Mouse (Mus musculus): ENCODE results near the gene Togaram2.

Gene Togaram2

DNA sequence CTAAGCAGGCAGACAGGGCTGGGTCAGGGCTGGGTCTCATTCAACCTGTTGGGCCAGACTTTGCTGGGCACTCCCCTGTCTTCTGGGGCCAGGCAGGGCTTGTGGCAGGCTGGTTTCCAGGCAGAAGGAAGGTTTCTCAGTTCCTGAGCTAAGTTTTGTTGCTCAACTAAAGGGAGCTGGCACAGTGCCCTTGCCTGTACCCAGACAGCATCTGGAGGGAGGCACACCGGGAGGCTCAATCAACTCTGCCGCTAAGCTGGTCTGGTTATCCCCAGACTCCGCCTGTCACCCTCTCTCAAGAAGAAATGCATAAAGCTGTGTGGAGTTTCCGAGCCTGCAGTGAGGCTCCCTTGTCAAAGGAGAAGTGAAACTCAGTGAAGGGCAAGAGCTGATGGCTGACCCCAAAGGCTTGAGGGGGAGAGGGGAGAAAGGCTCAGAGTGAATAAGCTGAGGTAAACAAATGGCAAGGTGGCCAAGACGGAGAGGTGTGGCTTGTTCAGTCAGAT, 11.1 kb downstream of the Togaram2 start:
- DNase-seq = peak; percentile 52 to 55

DNA sequence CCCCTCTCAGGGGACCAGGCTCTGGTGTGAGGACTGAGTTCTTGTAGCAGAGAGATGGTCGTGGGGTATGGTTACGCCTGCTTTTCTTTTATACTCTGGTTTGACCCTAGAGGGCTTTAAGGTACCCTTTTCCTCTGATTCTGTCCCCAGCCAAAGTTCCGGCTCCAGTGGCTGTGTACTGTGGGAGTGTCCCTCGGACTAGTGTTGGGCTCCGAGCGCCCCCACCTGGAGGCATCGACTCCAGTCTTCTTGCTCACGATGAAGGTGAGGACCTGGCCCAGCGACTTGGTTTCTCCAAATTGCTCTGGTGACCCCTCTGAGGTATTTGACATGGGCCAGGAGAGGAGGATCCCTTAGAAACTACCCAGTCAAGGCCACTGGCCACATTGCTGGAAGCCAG, 14.4 kb downstream of the Togaram2 start:
- DNase-seq = no peak

DNA sequence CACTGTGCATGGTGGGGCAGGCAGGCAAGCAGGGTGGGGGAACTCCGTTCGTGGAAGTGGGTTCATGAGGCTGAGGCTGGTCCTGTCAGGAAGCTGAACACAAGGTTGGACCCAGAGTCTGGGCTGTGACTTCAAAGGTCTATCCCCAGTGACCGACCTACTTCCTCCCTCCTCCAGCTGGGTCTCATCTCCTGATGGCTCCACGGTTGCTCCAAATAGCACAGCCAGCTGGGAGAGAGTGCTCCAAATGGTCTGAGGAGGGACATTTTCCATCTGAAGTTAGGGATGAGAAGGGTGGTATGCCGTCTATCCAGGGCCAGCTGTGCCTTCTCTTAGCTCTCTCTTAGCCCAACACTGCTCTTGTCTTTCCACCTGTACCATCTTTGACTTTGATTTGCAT, 16.8 kb downstream of the Togaram2 start:
- DNase-seq = no peak

DNA sequence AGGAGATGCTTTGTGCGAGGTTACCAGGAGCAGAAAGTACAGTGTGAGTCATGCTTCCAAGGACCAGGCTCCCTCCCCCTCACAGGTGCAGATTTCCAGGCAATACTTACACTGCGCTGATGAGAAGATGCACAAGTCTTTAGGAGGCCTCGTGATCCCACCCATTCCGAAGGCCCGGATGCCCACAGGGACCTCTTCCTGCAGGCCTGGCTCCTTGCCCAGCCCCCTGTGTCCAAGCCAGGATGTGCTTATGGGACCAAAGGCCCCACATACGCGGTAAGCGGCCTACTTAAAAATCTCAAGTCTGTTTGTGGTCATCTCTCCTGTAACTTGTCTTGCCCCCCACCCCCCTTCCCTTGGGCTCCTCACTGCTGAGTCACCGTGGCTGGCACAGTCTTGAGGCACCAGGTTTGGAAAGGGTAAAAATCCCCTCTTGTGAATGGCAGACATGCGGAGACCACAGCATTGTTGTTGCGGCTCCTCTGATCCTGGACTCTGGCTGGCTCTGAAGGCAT, 18.4 kb downstream of the Togaram2 start:
- no peak for DNase-seq

DNA sequence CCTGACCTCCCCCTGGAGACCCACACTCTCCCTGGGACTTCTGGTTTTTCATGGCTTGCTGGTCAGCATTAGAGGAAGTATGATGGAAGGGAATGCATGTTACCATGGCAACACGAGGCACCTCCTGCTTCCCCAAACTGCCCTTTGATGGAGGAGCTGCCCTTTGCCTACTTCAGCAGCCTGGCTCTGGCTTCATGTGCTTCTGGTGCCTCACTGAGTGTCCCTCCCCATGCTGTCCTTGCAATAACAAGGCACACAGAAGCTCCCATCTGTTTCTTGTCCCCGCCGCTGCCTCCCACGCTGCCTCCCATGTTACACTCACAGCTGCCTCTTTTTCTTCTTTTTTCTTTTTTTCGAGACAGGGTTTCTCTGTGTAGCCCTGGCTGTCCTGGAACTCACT, 20.3 kb downstream of the Togaram2 start:
- no peak for DNase-seq

DNA sequence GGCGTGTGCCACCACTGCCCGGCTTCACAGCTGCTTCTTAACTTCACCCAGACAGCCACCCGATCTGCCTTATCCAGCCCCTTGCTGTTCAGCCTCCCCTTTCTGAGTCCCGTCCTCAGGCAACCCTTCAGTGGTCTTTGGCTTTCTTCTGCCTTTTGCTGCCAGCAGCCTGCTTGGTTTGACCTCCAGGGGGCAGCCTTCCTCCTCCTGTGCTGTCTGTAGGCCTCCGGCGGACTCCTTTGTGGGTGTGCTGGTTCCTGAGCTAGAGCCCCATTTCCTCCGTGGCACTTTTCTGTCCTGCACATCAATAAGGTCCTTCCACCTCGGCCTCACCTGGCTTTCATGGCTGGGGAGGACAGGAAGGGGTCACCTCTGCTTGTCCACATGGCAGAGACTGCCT, 20.7 kb downstream of the Togaram2 start:
- peak; percentile 45 to 52 for DNase-seq

DNA sequence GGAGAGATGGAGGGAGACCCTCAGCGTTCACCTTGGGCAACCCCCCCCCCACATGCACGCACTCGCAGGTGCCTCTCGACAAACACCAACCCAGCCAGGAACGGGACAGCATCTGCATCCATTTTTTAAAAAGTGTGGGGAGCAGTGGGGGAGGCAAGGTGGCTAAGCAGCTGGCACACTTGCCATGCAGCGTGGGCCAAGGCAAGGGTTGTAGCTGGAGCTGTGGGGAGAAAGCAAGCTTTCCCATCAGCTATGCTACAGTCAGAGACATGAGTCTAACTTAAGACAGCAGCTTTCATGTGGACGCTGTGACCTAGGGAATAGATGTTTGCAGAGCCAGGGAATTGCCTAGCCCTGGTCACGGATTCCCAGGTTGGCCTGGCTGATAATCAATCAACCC, 22.1 kb downstream of the Togaram2 start:
- no peak for DNase-seq

DNA sequence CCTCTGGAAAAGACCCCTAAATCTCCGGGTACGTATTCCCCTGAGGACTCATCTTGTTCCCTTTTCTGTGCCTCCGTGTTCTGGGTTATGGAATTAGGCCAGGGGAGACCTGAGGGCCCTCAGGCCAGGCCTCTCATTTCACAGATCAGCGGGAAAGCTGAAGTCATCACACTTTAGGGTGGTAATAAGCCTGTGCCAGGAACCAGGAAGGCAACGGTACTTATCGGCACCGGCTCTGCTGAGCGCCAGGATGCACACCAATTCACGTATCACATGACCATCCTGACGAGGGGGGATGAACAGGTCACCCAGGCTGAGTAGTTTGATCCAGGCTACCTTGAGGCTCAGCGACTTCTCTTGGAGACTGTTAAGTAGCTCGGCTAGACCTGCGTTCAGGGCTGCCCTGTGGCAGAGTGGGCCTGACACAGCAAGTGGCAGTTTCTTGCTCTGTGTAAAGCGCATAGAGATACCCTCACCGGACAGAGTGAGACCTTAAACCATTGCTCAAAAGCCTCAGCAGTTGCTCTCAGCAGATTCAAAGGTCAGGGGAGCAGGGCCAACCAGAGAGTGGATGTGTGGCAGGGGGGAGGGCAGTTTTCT, 22.8 kb downstream of the Togaram2 start:
- DNase-seq = no peak

DNA sequence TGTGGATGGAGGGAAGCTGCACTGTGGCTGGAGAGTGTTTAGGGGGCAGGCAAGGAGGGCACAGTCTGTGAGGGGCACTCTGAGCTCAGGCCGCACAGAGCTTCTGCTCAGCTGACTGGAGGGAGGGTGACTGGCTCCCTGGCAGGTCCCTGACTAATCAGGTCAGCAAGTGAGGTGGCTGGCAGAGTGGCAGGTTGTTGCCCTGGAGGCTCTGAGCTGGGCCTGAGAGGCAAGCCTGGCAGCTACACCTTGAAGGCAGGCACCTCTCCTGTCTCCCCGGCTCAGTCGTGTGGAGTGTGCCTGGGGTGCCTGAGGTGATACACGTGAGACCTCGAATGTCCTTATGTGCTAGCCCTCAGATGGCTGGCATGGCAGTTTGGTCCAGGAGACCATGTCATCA, 23.3 kb downstream of the Togaram2 start:
- DNase-seq = no peak

DNA sequence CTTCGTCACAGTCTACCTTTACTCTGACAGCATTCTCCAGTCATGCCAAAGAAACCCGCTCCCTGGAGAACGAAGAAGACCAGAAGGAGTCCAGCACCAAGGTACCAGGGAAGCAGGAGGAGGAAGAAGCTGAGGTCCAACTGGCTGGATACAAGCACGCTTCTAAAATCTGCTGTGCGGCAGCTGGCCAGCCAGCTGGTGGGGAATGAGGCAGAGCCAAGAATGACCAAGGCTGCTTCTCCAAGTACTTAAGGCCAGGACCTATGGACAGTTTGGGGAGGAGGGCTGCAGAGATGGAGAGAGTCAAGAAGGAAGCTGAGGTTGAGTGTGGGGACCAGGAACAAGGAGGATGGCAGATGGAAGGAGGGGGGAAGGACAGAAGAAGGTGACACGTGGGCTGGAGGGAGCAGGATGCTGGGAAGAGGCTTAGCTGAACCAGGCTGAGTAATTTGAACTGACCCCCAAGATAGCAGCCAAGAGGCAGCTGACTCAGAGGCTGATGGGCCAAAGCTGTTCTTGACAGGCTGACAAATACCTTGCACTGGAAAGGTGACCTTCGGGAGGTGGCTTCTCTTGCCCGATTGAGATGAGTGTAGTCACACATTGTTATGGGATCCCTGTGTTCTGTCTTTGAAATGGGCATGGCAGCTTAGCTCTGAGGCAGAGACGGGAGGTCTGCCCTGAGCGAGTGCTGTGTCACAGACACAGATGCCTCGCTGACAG, 25.0 kb downstream of the Togaram2 start:
- no peak for DNase-seq

DNA sequence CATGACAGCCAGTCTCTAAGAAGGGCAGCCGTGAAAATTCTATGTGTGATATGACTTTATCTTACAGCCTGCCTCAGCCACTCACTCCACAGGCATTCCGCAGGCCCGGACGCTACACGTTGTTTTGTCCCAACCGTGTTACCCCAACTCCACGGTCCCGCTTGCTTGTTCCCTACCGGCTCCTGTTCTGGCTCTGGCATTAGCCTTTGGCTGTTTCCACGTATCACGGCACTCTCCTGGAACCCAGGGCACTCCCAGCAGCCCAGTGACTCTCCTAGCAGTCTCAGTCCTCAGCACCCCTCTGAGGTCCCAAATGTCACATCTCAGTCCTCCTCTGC, 25.5 kb downstream of the Togaram2 start:
- DNase-seq = no peak

DNA sequence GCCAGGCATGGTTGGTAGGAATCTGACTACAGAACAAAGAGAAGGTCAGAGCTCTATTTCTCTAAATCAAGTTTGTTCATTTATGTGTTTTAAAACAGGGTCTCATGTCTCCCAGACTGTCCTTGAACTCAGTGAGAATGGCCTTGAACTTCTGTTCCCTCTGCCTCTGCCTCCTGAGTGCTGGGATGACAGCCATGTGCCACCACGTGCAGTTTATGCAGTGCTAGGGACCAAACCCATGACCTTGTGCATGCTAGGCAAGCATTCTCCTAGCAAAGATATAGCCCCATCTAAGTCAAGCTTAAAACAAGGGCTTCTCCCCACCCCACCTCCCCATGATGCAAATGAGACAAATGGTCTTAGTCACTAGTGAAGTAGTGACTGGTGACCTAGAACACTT, 32.1 kb downstream of the Togaram2 start:
- DNase-seq = no peak

DNA sequence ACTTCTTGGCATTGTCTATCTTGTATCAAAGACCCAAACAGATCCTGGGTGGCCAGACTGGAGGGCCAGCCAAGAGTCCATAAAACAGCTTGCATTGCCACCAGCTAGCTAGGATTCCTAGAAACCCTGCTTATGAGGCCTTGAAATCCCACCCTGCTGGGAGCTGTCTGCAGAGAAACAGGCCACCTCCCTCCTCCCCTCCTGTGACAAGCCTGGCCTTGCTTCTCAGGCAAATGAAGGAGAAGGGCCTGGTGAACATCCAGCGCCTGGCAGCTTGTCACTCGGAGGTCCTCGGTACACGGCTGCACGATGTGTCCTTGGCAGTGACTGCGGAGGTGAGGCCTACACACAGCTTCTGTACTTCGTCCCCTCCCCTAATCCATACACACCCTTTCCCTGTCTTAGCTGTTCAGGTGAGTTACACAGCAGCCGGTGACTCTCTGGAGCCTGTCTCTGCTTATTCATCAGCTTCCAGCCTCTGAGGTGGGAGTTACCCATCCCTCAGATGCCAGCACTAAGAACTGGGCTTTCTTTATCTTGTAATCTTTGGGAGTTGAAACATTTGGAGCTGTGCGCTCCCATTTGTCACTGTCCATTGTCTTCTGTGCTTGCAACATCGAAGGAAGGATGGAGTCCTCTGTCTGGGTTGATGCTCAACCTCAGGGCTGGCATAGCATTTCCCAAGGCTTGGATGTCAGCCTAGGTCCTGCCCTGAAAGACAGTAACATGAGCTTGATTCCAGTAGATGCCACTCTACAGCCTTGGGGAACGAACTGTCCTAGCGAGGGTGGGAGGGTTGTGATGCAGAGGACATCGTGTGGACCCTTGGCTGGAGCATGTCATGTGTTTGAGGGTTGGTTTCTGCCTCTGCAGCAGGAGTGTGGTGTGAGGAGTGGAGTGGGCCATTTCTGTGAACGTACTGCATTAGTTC, 32.8 kb downstream of the Togaram2 start:
- DNase-seq = no peak

DNA sequence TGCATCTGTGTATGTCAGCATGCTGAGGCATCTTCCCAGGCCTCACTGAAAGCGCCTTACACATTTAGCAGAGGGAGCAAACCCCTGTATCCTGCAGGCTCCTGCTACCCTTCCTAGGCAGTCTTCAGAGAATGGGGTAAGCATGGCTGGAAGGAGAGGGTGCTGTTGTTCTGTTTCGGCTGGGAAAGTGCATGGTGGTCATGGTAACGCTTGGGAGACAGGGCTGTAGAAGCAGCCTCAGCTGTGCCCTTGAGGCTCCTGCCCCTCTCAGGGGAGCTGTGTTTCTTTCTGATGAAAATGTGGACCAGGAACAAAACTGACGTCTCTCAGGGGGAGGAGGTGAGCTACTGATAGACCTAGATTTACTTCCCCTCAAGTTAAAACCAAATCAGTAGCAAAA, 34.7 kb downstream of the Togaram2 start:
- DNase-seq = no peak

DNA sequence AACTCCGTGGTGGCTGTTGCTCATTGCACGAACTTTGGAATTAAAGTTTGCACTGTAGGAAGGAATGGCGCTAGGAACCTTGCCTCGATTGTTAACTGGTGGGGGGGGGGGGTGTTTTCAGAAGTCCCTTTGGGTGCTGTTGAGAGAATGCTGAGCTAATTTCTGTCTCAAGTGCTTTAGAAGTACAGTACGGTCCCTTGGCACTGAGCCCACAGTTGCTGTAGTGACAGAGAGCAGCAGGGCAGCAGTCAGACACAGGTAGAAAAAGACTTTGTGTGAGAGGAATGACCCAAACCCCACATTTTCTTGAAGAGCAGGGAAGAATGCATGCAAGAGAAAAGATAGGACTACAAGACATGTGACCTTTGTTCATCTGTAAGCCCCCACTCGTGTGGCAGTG, 39.2 kb downstream of the Togaram2 start:
- DNase-seq = no peak

DNA sequence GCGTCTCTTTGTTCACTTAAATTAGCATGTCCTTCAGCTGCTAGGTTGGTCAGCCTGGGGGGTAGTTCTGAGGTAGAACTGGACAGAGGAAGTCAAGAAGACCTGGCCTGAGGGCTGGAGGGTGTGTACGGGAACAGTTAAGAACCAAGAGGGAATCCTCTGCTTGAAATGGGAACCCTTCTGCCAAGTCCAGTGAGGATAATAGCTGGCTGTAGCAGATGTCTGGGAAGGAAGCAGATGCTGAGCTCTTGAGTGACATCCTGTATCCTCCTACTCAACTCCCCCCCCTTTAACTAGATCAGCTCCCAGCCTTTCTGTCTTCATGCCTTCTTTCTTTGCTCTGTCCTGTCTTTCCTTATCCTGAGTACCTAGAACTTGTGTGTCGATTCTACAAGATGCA, 42.0 kb downstream of the Togaram2 start:
- no peak for DNase-seq

DNA sequence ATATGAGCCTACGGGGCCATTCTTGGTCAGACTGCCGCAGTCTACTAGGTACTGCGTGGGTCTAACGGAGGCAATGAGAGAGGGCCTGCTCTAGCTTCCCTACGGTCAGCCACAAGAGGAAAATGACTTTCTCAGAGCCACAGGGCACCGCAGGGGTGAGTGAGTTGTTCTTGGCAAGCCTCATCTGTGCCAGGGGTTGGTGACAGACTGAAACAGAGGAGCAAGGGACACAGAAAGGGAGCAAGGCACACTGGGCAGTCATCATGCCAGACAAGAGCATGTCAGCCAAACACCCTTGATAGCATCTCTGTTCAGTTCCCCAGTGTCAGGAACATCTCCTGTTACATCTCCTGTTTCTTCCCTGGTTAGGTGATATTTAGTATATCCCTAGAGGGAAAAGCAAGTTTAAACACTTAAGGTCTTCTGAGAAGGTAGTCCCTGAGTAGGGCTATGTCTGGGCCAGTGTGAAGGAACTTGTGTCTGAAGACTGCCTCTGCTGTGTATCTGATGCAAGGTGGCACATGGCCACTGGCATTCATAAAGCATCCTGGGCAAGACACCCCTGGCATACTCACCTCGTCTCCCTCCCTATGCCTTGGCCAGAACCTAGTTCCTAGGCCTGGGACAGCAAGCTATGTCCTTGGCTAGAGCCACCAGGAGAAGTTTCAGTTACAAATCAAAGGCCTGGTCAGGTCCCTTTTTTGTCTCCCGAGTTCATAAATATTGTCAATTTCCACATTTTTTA, 45.0 kb downstream of the Togaram2 start:
- DNase-seq = no peak

DNA sequence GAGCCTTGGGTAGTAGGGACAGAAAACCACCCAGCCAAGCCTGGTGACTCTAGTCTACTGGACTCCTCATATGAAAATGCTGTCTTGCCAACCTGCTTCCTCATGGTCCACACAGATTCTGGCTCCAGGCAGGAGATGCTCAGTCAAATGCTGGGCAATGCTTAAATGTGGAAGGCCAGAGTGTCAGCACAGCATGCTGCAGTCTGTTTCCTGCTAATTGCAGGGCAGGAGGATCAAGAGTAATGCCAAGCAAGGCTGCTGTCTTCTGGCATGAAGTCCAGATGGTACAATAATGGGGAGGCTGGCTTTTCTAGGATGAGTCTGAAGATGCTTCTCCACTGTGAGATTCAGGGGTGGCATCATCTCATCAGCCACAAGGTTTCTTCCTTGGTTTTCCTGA, 47.4 kb downstream of the Togaram2 start:
- no peak for DNase-seq

DNA sequence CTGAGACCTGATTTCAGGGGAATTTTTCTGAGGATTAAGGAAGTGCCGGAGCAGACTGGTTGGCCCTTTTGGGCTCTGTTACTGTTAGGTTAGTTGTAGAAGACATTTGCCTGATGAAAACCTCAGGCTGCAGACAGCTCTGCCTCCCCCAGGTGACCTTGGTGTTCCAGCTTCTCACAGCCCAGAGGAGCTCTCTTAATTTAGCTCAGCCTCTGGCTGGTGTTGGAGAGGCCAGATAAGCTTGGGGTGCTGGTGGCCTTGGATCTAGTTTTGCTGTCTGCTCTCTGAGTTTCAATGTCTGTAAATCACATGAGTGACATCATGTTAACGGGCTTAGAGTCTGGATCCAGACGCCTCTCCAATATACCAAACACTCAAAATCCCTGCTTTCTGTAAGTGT, 48.0 kb downstream of the Togaram2 start:
- no peak for DNase-seq

DNA sequence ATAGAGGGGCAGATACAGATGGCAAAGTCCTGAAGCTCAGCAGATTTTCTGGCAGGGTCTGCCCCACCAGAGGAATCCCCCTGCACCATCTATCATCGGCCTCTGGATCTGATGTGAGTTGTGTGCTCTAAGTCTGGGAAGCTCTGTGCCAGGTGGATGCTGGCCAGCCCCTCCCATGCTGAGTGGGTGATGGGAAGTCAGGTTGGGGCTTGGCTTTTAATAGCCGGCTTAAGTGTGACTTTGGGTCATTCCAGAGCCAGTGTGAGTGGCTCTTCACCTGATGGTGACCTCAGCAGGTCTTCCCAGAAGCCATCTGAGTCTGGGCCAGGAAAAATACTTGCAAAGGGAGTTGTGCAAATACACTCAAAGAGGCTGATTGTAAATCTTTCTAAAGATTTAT, 57.6 kb downstream of the Togaram2 start:
- no peak for DNase-seq

DNA sequence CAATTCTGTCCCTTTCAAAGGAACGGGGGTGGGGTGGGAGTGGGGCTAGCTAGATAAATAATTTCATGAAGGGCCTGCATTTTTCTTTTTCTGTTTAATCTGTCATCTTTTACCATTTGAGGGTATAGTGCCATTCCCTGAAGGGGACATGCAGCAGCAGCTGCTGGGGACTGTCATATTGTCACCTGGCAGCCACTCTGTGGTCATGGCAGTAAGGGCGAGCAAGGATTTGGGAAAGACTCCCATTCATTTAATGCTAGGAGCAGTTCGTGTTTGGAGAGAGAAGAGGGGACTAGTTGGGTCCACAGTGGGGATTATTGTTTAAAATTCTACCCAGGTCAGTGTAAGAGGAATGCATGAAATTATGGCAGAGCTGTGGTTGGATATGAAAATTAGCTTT, 63.4 kb downstream of the Togaram2 start:
- DNase-seq = no peak

DNA sequence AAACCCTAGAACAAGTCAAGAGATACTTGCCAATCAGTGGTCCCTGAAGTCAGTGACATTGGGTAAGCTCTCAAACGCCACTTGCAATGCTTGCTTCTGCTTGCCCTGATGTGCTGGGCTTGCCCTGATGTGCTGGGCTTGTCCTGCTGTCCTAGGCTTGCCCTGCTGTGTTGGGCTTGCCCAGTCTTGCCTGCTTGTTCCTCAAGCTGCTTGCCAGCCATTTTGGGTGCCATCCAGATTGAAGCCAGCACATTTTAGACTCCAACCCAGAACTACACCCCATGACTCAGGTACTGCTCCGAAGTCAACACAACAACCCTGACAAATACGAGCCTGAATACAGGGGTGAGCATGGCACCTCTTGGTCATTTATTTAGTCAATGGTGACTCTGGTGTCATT, 69.1 kb downstream of the Togaram2 start:
- no peak for DNase-seq

DNA sequence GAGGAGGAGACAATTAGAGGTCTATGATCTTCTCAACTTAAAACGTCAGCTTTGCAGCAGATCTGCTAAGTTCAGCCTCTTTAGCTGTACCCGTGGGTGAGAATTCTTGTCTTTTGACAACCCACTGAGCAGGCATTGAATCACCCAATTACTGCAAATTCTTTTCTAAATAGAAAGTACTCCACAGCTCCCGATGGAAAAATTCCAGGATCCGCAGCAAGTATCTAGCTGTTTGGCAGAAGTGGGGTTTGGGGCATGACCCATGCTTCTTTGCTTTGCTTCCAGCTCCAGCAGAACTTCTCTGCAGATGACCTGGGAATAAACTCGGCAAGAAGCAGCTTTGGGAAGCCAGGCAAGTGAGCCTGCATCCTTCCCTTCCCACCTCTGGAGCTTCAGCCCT, 69.9 kb downstream of the Togaram2 start:
- DNase-seq = no peak
